Mouse (Mus musculus): ENCODE results near the gene Zfp446. TPM values are rescaled to one million over a fixed set of nuclear protein-coding genes. Genes with fewer than 3 reads are reported as not detected.
A peak's percentile ranks its signal among the peaks of the same experiment; 100 is the strongest.

The Zfp446 gene
- polyA plus RNA-seq, 1 experiment from 2014 or later: 8.7 TPM

DNA sequence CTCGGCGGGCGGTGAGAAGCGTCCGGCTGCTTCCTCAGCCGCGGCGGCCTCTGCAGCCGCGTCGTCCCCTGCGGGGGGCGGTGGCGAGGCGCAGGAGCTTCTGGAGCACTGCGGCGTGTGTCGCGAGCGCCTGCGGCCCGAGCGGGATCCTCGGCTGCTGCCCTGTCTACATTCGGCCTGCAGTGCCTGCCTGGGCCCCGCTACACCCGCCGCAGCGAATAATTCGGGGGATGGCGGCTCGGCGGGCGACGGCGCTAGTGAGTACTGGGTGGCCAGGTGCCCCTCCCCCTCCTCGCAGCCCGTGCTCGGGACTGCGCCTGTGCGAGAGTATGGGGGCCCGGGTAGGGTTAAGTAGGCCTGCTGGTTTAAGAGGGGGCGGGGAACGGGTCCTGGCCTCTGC is 47.2 kb downstream of the Zfp446 start:
- Histone ChIP-seq H3K9ac (replicated peaks; ENCODE audit: low read depth, low read length) (peak overlapping the region; percentile 96), H3K4me3 (ENCODE audit: low read depth, low read length) (peak overlapping the region; percentile 91), H3K27ac (ENCODE audit: low read length) (peak overlapping the region; percentile 99), H3K4me2 (replicated peaks; ENCODE audit: low read depth, low read length) (peak overlapping the region; percentile 99), H3K27me3 (ENCODE audit: control insufficient read depth, insufficient read depth, low read length) (no peaks in the 10 kb centered on the region), H3K4me1 (ENCODE audit: control insufficient read depth, insufficient read depth, low read length) (peaks cover 15% of the 10 kb centered on the region), H3K36me3 (ENCODE audit: control insufficient read depth, insufficient read depth, low read length) (peaks cover 45% of the 10 kb centered on the region), H3K9me3 (ENCODE audit: control insufficient read depth, low read depth, low read length) (no peaks in the 10 kb centered on the region)
- under 1% methylated on average over 40 of the region's 44 CpGs for WGBS
- ATAC-seq (ENCODE audit: insufficient number of reproducible peaks, insufficient read depth, low FRiP score, low read depth): peak; percentile 61

DNA sequence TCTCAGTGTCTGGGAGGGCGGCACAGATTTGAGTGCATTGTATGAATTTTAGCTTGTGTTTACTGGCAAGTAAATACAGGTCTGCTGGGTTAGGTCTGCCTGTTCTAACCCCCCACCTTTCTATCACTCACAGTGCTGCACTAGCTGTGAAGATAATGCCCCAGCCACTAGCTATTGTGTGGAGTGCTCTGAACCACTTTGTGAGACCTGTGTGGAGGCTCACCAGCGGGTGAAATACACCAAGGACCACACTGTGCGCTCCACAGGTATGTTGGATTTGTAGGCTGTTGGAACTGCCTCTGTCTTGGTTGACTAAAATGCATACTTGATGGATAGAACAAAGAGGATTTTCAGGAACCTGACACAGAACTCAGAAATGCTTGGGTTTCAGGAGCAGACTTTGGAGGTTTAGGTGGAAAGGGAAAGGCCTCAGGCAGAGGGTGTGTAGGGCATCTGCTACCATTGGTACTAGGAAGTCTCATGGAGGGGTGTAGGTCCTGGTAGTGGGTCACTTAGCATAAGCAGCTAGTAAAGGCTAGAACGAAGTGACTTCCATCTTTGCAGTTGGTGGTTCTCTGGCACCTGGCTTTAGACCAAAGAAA is 48.0 kb downstream of the Zfp446 start:
- WGBS: 36% methylated on average over 4 of the region's 4 CpGs
- H3K27ac ChIP-seq (ENCODE audit: low read length): no peak overlapping the region
- no peak for ATAC-seq (ENCODE audit: insufficient number of reproducible peaks, insufficient read depth, low FRiP score, low read depth)
- H3K4me2 ChIP-seq (replicated peaks; ENCODE audit: low read depth, low read length): peak overlapping the region; percentile 99
- peaks cover 15% of the 10 kb centered on the region for H3K4me1 ChIP-seq (ENCODE audit: control insufficient read depth, insufficient read depth, low read length)
- H3K36me3 ChIP-seq (ENCODE audit: control insufficient read depth, insufficient read depth, low read length): peaks cover 53% of the 10 kb centered on the region
- H3K4me3 ChIP-seq (ENCODE audit: low read depth, low read length): peak overlapping the region; percentile 91
- no peaks in the 10 kb centered on the region for H3K9me3 ChIP-seq (ENCODE audit: control insufficient read depth, low read depth, low read length)
- H3K9ac ChIP-seq (replicated peaks; ENCODE audit: low read depth, low read length): peak overlapping the region; percentile 96
- H3K27me3 ChIP-seq (ENCODE audit: control insufficient read depth, insufficient read depth, low read length): no peaks in the 10 kb centered on the region

DNA sequence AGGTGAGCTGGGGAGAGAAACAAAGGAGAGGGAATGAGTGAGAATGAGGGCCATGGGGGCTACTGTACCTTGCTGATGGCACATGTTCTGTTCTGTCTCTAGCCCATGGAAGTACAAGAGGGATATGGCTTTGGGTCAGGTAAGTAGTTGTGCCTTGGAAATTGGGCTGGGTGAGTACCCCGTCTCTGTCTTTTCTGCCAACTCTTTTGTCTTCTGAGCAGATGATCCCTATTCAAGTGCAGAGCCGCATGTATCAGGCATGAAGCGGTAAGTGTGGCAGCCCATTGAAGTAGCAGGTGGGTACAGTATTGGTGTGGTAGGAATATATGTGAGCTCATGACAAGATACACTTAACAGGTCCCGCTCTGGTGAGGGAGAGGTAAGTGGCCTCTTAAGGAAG is 51.3 kb downstream of the Zfp446 start:
- Histone ChIP-seq H3K4me1 (ENCODE audit: control insufficient read depth, insufficient read depth, low read length) (peaks cover 22% of the 10 kb centered on the region), H3K36me3 (ENCODE audit: control insufficient read depth, insufficient read depth, low read length) (peaks cover 78% of the 10 kb centered on the region), H3K9me3 (ENCODE audit: control insufficient read depth, low read depth, low read length) (no peaks in the 10 kb centered on the region), H3K27ac (ENCODE audit: low read length) (no peak overlapping the region), H3K9ac (replicated peaks; ENCODE audit: low read depth, low read length) (no peak overlapping the region), H3K4me3 (ENCODE audit: low read depth, low read length) (no peak overlapping the region), H3K4me2 (replicated peaks; ENCODE audit: low read depth, low read length) (no peak overlapping the region), H3K27me3 (ENCODE audit: control insufficient read depth, insufficient read depth, low read length) (no peaks in the 10 kb centered on the region)
- ATAC-seq (ENCODE audit: insufficient number of reproducible peaks, insufficient read depth, low FRiP score, low read depth): no peak
- 96% methylated on average over 4 of the region's 4 CpGs for WGBS

DNA sequence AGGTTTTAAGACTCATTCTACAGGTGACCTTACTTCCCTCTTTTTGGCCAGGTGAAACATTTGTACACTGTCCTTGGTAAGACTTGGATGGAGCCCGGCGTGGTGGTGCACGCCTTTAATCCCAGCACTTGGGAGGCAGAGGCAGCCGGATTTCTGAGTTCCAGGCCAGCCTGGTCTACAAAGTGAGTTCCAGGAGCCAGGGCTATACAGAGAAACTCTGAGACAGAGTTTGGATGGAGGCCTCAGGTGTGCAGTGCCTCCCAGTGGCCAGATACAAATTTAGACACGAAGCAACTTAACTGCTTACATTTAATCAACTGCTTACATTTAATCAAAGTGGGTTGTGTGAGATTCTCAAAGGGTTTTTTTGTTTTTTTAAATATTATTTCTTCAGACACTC is 53.4 kb downstream of the Zfp446 start:
- ATAC-seq (ENCODE audit: insufficient number of reproducible peaks, insufficient read depth, low FRiP score, low read depth): no peak
- H3K36me3 ChIP-seq (ENCODE audit: control insufficient read depth, insufficient read depth, low read length): peaks cover 82% of the 10 kb centered on the region
- no peaks in the 10 kb centered on the region for H3K9me3 ChIP-seq (ENCODE audit: control insufficient read depth, low read depth, low read length)
- no peak overlapping the region for H3K27ac ChIP-seq (ENCODE audit: low read length)
- H3K4me2 ChIP-seq (replicated peaks; ENCODE audit: low read depth, low read length): no peak overlapping the region
- H3K4me3 ChIP-seq (ENCODE audit: low read depth, low read length): no peak overlapping the region
- 71% methylated on average over 5 of the region's 5 CpGs for WGBS
- peaks cover 21% of the 10 kb centered on the region for H3K4me1 ChIP-seq (ENCODE audit: control insufficient read depth, insufficient read depth, low read length)
- H3K9ac ChIP-seq (replicated peaks; ENCODE audit: low read depth, low read length): no peak overlapping the region
- no peaks in the 10 kb centered on the region for H3K27me3 ChIP-seq (ENCODE audit: control insufficient read depth, insufficient read depth, low read length)

DNA sequence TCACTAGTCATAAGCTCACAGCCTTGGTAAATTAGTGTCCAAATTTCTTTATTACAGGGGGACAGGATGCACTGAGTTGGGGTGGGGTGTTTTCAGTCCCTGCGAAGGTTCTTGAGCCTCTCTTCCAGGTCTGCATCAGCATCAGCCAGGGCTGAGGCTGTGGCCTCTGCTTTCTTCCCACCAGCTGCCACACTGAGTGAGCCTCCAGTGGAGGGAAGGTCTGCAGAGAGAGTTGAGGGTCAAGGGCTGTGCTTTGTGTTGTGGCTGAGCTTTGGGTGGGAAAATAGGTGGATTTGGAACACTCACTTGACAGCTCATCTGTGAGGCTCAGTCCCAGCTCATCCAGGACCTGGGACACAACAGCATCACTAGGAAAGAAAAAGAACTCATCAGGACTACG is 54.3 kb downstream of the Zfp446 start:
- WGBS: 81% methylated on average over 2 of the region's 2 CpGs

DNA sequence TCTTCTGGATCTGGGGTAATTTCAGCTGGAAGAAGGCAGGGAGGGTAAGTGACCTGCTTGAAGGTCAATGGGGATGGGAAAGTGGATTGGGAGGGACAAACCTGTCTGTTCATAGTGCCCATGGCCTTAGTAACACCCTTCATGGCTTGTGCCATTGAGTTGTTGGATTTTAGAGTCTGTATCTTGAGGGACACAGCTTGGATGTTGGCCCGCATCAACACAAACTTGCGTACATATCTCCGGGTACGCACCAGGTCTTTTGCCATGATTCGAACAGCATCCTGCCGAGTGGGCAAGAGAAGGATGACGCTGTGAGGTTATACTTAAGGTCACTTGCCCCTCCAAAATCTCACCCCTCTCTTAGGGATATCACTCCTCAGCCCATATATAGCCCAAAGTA is 54.9 kb downstream of the Zfp446 start:
- 90% methylated on average over 7 of the region's 7 CpGs for WGBS
- Histone ChIP-seq H3K36me3 (ENCODE audit: control insufficient read depth, insufficient read depth, low read length) (peaks cover 72% of the 10 kb centered on the region), H3K27me3 (ENCODE audit: control insufficient read depth, insufficient read depth, low read length) (no peaks in the 10 kb centered on the region), H3K9me3 (ENCODE audit: control insufficient read depth, low read depth, low read length) (no peaks in the 10 kb centered on the region), H3K9ac (replicated peaks; ENCODE audit: low read depth, low read length) (no peak overlapping the region), H3K27ac (ENCODE audit: low read length) (no peak overlapping the region), H3K4me1 (ENCODE audit: control insufficient read depth, insufficient read depth, low read length) (peaks cover 23% of the 10 kb centered on the region), H3K4me3 (ENCODE audit: low read depth, low read length) (no peak overlapping the region), H3K4me2 (replicated peaks; ENCODE audit: low read depth, low read length) (no peak overlapping the region)
- no peak for ATAC-seq (ENCODE audit: insufficient number of reproducible peaks, insufficient read depth, low FRiP score, low read depth)

More for the DNA sequence above, 54.3 kb downstream of the Zfp446 start:
- Histone ChIP-seq H3K27me3 (ENCODE audit: control insufficient read depth, insufficient read depth, low read length) (no peaks in the 10 kb centered on the region), H3K4me1 (ENCODE audit: control insufficient read depth, insufficient read depth, low read length) (peaks cover 23% of the 10 kb centered on the region), H3K9ac (replicated peaks; ENCODE audit: low read depth, low read length) (no peak overlapping the region), H3K27ac (ENCODE audit: low read length) (no peak overlapping the region), H3K4me2 (replicated peaks; ENCODE audit: low read depth, low read length) (no peak overlapping the region), H3K36me3 (ENCODE audit: control insufficient read depth, insufficient read depth, low read length) (peaks cover 77% of the 10 kb centered on the region), H3K4me3 (ENCODE audit: low read depth, low read length) (no peak overlapping the region), H3K9me3 (ENCODE audit: control insufficient read depth, low read depth, low read length) (no peaks in the 10 kb centered on the region)
- ATAC-seq (ENCODE audit: insufficient number of reproducible peaks, insufficient read depth, low FRiP score, low read depth): no peak

DNA sequence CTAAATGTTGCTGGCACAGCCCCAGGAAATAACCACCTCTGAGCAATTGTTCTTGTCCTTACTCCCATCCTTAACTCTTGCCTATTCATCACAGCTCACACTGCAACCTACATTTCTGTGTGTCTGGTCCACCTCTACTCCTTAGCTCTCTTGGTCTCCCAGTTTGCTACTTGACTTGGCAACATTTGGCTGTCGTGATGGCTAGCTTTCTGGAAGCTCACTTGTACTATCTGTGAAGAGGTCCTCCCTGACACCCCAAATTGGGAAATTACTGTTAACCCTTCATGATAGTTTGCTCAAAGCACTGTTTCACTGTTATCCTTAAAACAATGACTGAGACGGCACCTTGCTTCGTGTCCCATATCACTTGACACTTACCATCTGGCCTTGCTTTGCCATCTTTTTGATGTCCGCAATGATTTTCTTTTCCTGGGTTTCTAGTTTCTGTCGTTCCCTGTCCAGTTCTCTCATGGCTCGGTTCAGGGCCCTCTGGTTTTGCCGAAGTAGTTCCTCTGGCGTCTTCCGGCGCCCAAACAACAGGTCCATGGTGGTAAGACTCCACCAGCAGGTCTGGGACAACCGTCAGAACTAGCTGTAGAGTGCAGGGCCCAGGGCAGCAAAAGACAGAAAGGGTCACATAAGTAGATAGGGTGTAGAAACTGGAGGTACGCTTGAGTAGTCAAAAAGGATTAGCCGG is 56.0 kb downstream of the Zfp446 start:
- peak overlapping the region; percentile 45 for H3K4me3 ChIP-seq (ENCODE audit: low read depth, low read length)
- peaks cover 61% of the 10 kb centered on the region for H3K36me3 ChIP-seq (ENCODE audit: control insufficient read depth, insufficient read depth, low read length)
- H3K4me1 ChIP-seq (ENCODE audit: control insufficient read depth, insufficient read depth, low read length): peaks cover 24% of the 10 kb centered on the region

DNA sequence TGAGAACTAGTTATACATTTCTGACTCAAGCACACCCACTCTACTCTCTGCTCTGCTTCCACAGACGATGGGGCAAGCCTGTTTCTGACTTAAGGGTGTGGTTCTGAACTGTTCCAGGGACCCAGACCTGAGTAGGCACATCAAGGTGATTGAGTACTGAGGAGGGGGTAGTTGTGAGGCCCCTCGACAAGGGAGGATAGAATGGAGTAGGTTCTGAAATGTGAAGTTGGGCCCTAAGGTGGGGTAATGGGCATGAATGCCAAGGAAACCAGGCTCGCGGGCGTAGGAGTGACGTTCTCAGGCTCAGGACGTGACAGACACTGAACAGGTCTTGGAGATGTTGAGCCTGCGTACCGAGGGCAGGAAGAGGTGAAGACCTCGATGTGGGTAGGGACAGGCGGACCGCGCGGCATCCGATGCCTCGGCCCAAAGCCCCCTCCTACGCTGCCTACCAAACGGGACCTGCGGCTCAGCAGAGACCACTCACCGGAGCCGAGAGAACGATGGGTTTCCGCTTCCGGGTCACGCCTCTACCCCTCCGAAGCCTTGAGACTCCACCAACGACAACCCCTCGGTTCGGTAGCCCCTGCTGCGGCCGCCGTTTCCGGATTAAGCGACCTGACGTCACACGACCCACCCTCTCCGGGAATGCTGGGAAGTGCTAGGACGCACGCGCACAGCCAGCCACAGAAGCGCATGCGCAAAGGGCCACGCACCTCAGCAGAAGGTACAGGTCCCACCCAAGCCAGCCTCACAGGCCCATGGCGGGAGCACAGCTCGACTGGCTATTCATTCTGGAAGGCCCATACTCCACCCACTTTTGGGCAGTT is 56.7 kb downstream of the Zfp446 start, which contains the start of gene Chmp2a:
Gene Chmp2a (minus strand): TSS at position 660 of the 830 bp plus-strand sequence.
- H3K9ac ChIP-seq (replicated peaks; ENCODE audit: low read depth, low read length): peak within 1 kb of the TSS; percentile 81
- H3K36me3 ChIP-seq (ENCODE audit: control insufficient read depth, insufficient read depth, low read length): peaks cover 53% of the 10 kb centered on the region
- H3K27ac ChIP-seq (ENCODE audit: low read length): peak within 1 kb of the TSS; percentile 90
- under 1% methylated on average over 45 of the region's 45 CpGs for WGBS
- ATAC-seq (ENCODE audit: insufficient number of reproducible peaks, insufficient read depth, low FRiP score, low read depth): peak; percentile 81
- no peaks in the 10 kb centered on the region for H3K27me3 ChIP-seq (ENCODE audit: control insufficient read depth, insufficient read depth, low read length)
- H3K9me3 ChIP-seq (ENCODE audit: control insufficient read depth, low read depth, low read length): no peaks in the 10 kb centered on the region
- peak within 1 kb of the TSS; percentile 45 for H3K4me3 ChIP-seq (ENCODE audit: low read depth, low read length)
- peak within 1 kb of the TSS; percentile 91 for H3K4me2 ChIP-seq (replicated peaks; ENCODE audit: low read depth, low read length)
- peaks cover 31% of the 10 kb centered on the region for H3K4me1 ChIP-seq (ENCODE audit: control insufficient read depth, insufficient read depth, low read length)

More for the DNA sequence above, 56.0 kb downstream of the Zfp446 start:
- Histone ChIP-seq H3K9ac (replicated peaks; ENCODE audit: low read depth, low read length) (peak overlapping the region; percentile 81), H3K4me2 (replicated peaks; ENCODE audit: low read depth, low read length) (peak overlapping the region; percentile 91), H3K9me3 (ENCODE audit: control insufficient read depth, low read depth, low read length) (no peaks in the 10 kb centered on the region), H3K27me3 (ENCODE audit: control insufficient read depth, insufficient read depth, low read length) (no peaks in the 10 kb centered on the region), H3K27ac (ENCODE audit: low read length) (peak overlapping the region; percentile 90)
- 46% methylated on average over 13 of the region's 13 CpGs for WGBS
- no peak for ATAC-seq (ENCODE audit: insufficient number of reproducible peaks, insufficient read depth, low FRiP score, low read depth)
